Mouse (Mus musculus): Measurements from ENCODE around the gene Trp53rkb.

Gene Trp53rkb

GRCm38 (mm10) chr2:166799615-166800472 lies 7.5 kb downstream of the Trp53rkb start:
- DNase-seq (ENCODE audit: low spot score in 2 of 2), result peak in 1 of 2 experiments; percentile 32

- no peak for DNase-seq (ENCODE audit: low spot score in 2 of 2)
Observed at GRCm38 (mm10) chr2:166800473-166800857, 8.1 kb downstream of the Trp53rkb start.

- no peak for DNase-seq (ENCODE audit: low spot score in 2 of 2)
Observed at GRCm38 (mm10) chr2:166801436-166801835, 9.1 kb downstream of the Trp53rkb start.

GRCm38 (mm10) chr2:166803298-166803697 lies 11.0 kb downstream of the Trp53rkb start:
- DNase-seq (ENCODE audit: low spot score in 2 of 2), result no peak

GRCm38 (mm10) chr2:166805250-166806172 lies 13.2 kb downstream of the Trp53rkb start, which contains the start of gene Arfgef2:
Gene Arfgef2, plus strand, starts transcription at chr2:166805588.
- peak; percentile 81 to 86 for DNase-seq (ENCODE audit: low spot score in 2 of 2)

- DNase-seq (ENCODE audit: low spot score in 2 of 2), result no peak
Observed at GRCm38 (mm10) chr2:166806173-166806705, 13.9 kb downstream of the Trp53rkb start.

GRCm38 (mm10) chr2:166806813-166807212 lies 14.5 kb downstream of the Trp53rkb start:
- DNase-seq (ENCODE audit: low spot score in 2 of 2), result no peak

- DNase-seq (ENCODE audit: low spot score in 2 of 2), result no peak
Observed at GRCm38 (mm10) chr2:166809499-166809898, 17.2 kb downstream of the Trp53rkb start.

GRCm38 (mm10) chr2:166810821-166811220 lies 18.5 kb downstream of the Trp53rkb start:
- DNase-seq (ENCODE audit: low spot score in 2 of 2), result peak; percentile 60 to 61

GRCm38 (mm10) chr2:166818463-166819143 lies 26.3 kb downstream of the Trp53rkb start:
- DNase-seq (ENCODE audit: low spot score in 2 of 2), result no peak

GRCm38 (mm10) chr2:166819849-166820248 lies 27.5 kb downstream of the Trp53rkb start:
- peak in 1 of 2 experiments; percentile 25 for DNase-seq (ENCODE audit: low spot score in 2 of 2)

GRCm38 (mm10) chr2:166820844-166821243 lies 28.5 kb downstream of the Trp53rkb start:
- DNase-seq (ENCODE audit: low spot score in 2 of 2), result no peak

- no peak for DNase-seq (ENCODE audit: low spot score in 2 of 2)
Observed at GRCm38 (mm10) chr2:166821406-166821805, 29.1 kb downstream of the Trp53rkb start.

GRCm38 (mm10) chr2:166822119-166822826 lies 29.9 kb downstream of the Trp53rkb start:
- no peak for DNase-seq (ENCODE audit: low spot score in 2 of 2)

- DNase-seq (ENCODE audit: low spot score in 2 of 2), result no peak
Observed at GRCm38 (mm10) chr2:166822901-166823300, 30.6 kb downstream of the Trp53rkb start.

- DNase-seq (ENCODE audit: low spot score in 2 of 2), result no peak
Observed at GRCm38 (mm10) chr2:166824386-166824785, 32.1 kb downstream of the Trp53rkb start.

GRCm38 (mm10) chr2:166824998-166825397 lies 32.7 kb downstream of the Trp53rkb start:
- DNase-seq (ENCODE audit: low spot score in 2 of 2), result no peak

- no peak for DNase-seq (ENCODE audit: low spot score in 2 of 2)
Observed at GRCm38 (mm10) chr2:166826491-166827224, 34.3 kb downstream of the Trp53rkb start.

- DNase-seq (ENCODE audit: low spot score in 2 of 2), result peak; percentile 65 to 77
Observed at GRCm38 (mm10) chr2:166828306-166828705, 36.0 kb downstream of the Trp53rkb start.

- no peak for DNase-seq (ENCODE audit: low spot score in 2 of 2)
Observed at GRCm38 (mm10) chr2:166830350-166830749, 38.0 kb downstream of the Trp53rkb start.

All from right cerebral cortex, adult 2 months (tissue).